In genomic region chr12:86302973-86303372, GRCm38 (mm10) we compare ENCODE assay signal across 21 mouse cellular contexts. TPM values are rescaled to one million over a fixed set of nuclear protein-coding genes. Genes with fewer than 3 reads are reported as not detected.
DNase-seq lines count a peak whose midpoint lies in the region; ATAC-seq and TF ChIP-seq lines count a peak whose summit lies in the region.
"Had no signal": no experiment of that assay in that cellular context is flagged by ENCODE, and none has a peak within 500 bp of the region (broad histone marks: within the 10 kb centered on the region; RNA-seq: fewer than 3 reads in every experiment).

No protein-coding gene starts in this region.

- H3K4me3 ChIP-seq in heart, postnatal 0 days (ENCODE audit: low read depth, low read length): no peak overlapping the region
- H3K4me3 ChIP-seq: embryonic facial prominence, embryonic 15.5 days; erythroblast, embryonic 14.5 days; forebrain, embryonic 10.5 days; heart, embryonic 13.5 days; hindbrain, embryonic 13.5 days had no signal

- DNase-seq in heart, postnatal 0 days (ENCODE audit: low spot score): no peak
- no peak for DNase-seq in heart, postnatal 25 days (ENCODE audit: low spot score)
- peak; percentile 21 for DNase-seq in retina, postnatal 1 day
- no peak for DNase-seq in retina, embryonic 14.5 days (ENCODE audit: low spot score)
- peak; percentile 36 for DNase-seq in kidney, postnatal 10 days
- no peak for DNase-seq in layer of hippocampus, postnatal 14 days (ENCODE audit: low spot score in 2 of 2)
- no peak for DNase-seq in embryo, embryonic 9.5 days (ENCODE audit: extremely low spot score)
- DNase-seq: adrenal gland, postnatal 10 days; cerebellum, adult 18-20 months; cerebellum, postnatal 10 days; gastrocnemius, postnatal 10 days; heart, postnatal 10 days had no signal

- no peaks in the 10 kb centered on the region for H3K9me3 ChIP-seq in heart, postnatal 0 days (replicated peaks; ENCODE audit: control insufficient read depth, low read length)
- H3K9me3 ChIP-seq: embryonic facial prominence, embryonic 15.5 days; forebrain, embryonic 10.5 days; heart, embryonic 13.5 days; hindbrain, embryonic 13.5 days had no signal

- H3K36me3 ChIP-seq in heart, postnatal 0 days (replicated peaks; ENCODE audit: control insufficient read depth, insufficient read depth, low read length): no peaks in the 10 kb centered on the region
- H3K36me3 ChIP-seq: embryonic facial prominence, embryonic 15.5 days; forebrain, embryonic 10.5 days; heart, embryonic 13.5 days; hindbrain, embryonic 13.5 days had no signal

- H3K9ac ChIP-seq in heart, postnatal 0 days (replicated peaks; ENCODE audit: low read depth, low read length): no peak overlapping the region
- H3K9ac ChIP-seq: embryonic facial prominence, embryonic 15.5 days; heart, embryonic 13.5 days; hindbrain, embryonic 13.5 days had no signal

- H3K27ac ChIP-seq in heart, postnatal 0 days (ENCODE audit: low read depth): no peak overlapping the region
- H3K27ac ChIP-seq: embryonic facial prominence, embryonic 15.5 days; forebrain, embryonic 10.5 days; heart, embryonic 13.5 days; hindbrain, embryonic 13.5 days; hindbrain, postnatal 0 days had no signal

- intact Hi-C loops in heart, postnatal 25 days (cut with DNase I): no loop called here

- peak; percentile 10; the same call in 1 of the 2 replicates for TF ChIP-seq CTCF in heart, postnatal 0 days (IDR thresholded peaks at IDR 0.05; ENCODE audit: low read depth)

- ATAC-seq in heart, postnatal 0 days (ENCODE audit: insufficient read depth, low read depth): peak; percentile 36; the same call in 1 of the 2 replicates
- no peak for ATAC-seq in frontal cortex, adult (ENCODE audit: low TSS enrichment)
- ATAC-seq: forebrain, embryonic 14.5 days; hindbrain, postnatal 0 days had no signal

- no peak for TF ChIP-seq EP300 in heart, postnatal 0 days (IDR thresholded peaks at IDR 0.05; ENCODE audit: low read depth)

- no peak overlapping the region for H3K4me2 ChIP-seq in heart, postnatal 0 days (ENCODE audit: low read depth, low read length)
- H3K4me2 ChIP-seq: embryonic facial prominence, embryonic 15.5 days; heart, embryonic 13.5 days; hindbrain, embryonic 13.5 days had no signal

- no peaks in the 10 kb centered on the region for H3K27me3 ChIP-seq in heart, postnatal 0 days (ENCODE audit: control insufficient read depth, insufficient read depth, low read length)
- H3K27me3 ChIP-seq: embryonic facial prominence, embryonic 15.5 days; heart, embryonic 13.5 days had no signal

- WGBS in heart, postnatal 0 days: 69% methylated on average over 10 of the region's 10 CpGs

- 0 out of 2 replicates have a peak, but pooled peaks cover 3% of the 10 kb centered on the region for H3K4me1 ChIP-seq in heart, postnatal 0 days (ENCODE audit: control insufficient read depth, insufficient read depth)
- H3K4me1 ChIP-seq: embryonic facial prominence, embryonic 15.5 days; hindbrain, embryonic 13.5 days had no signal

RNA-seq across cellular contexts. Expression of gene Esrrb, which starts 57.9 kb away (rescaled TPM):
- 10.7 and 11.8 TPM in 2 replicates for total RNA-seq in heart, postnatal 0 days (2014; rRNA removed; ENCODE audit: low replicate concordance)
- polyA plus RNA-seq in heart, postnatal 0 days (2015; fragmentation: Nextera tagmentation; extraction: Ambion mirVana): 1.9 and 3.5 TPM in 2 replicates
- total RNA-seq in heart, postnatal 25 days (2021): 10 to 100 TPM; 18.6 to 21.4 TPM
- 1 to 10 TPM; 1.5 to 1.7 TPM for total RNA-seq in layer of hippocampus, postnatal 14 days (2021)
- total RNA-seq: hematopoietic stem cell, adult 5-6 weeks had no signal
- polyA plus RNA-seq: erythroblast, embryonic 14.5 days had no signal

Comparison
In these comparisons a context has a peak if more than half of its experiments do, and no peak if none do; other contexts are left out.
1. DNase-seq: peak in retina, postnatal 1 day (single experiment) and kidney, postnatal 10 days (single experiment); none in heart, postnatal 0 days (single experiment), heart, postnatal 25 days (single experiment), retina, embryonic 14.5 days (single experiment), layer of hippocampus, postnatal 14 days (0 of 2) and embryo, embryonic 9.5 days (single experiment).